Mouse (Mus musculus) T-helper 17 cell (primary cell): ENCODE measurements around the gene Pofut1.
"Not testable (repeated sequence)": the region's sequence is repeated elsewhere in the genome, so short reads cannot be mapped to it uniquely, and the experiment has no call there.

Experiments used
- in situ Hi-C, 2 experiments: fragments of 300-600 bp; cut with MboI, MseI; formaldehyde crosslinking; loops; 1 replicate in 1 of 2; 2 replicates in 1 of 2; pipeline ENCODE4 v1.15.1; 2025; ENCODE audit warnings: high pct_unique_total_duplicates in 2 of 2

Pofut1 gene

GRCm38 (mm10) chr2:153239021-153239859, 2.1 kb upstream of the Pofut1 start:
- in situ Hi-C loops: loop anchor here in 1 of 2 experiments (10.0 kb wide), 1 partner anchor 106 kb away; the partner anchor contains the start of gene Asxl1

GRCm38 (mm10) chr2:153239860-153240480, 1.4 kb upstream of the Pofut1 start:
- in situ Hi-C loops: loop anchor here in 1 of 2 experiments (10.0 kb wide), 1 partner anchor 105 kb away; the partner anchor contains the start of gene Asxl1

- in situ Hi-C loops: no loop called here
These were observed 565 bp upstream of the Pofut1 start for GRCm38 (mm10) chr2:153240701-153241235.

GRCm38 (mm10) chr2:153242156-153242555, 823 bp downstream of the Pofut1 start:
- in situ Hi-C loops: no loop called here

GRCm38 (mm10) chr2:153249751-153250150, 8.4 kb downstream of the Pofut1 start:
- in situ Hi-C loops: no loop called here

- in situ Hi-C loops: no loop called here
These were observed 15.3 kb downstream of the Pofut1 start for GRCm38 (mm10) chr2:153256604-153257003.

GRCm38 (mm10) chr2:153259030-153259863, 17.9 kb downstream of the Pofut1 start:
- in situ Hi-C loops: no loop called here

GRCm38 (mm10) chr2:153259864-153260674, 18.7 kb downstream of the Pofut1 start:
- in situ Hi-C loops: no loop called here

- in situ Hi-C loops: no loop called here
These were observed 21.7 kb downstream of the Pofut1 start for GRCm38 (mm10) chr2:153263053-153263452.

- in situ Hi-C loops: no loop called here
These were observed 26.0 kb downstream of the Pofut1 start for GRCm38 (mm10) chr2:153267331-153267730.

- in situ Hi-C loops: not testable (repeated sequence)
These were observed 29.0 kb downstream of the Pofut1 start for GRCm38 (mm10) chr2:153270231-153270915.

GRCm38 (mm10) chr2:153274200-153274918, 33.0 kb downstream of the Pofut1 start:
- in situ Hi-C loops: not testable (repeated sequence)

GRCm38 (mm10) chr2:153274919-153275247, 33.5 kb downstream of the Pofut1 start:
- in situ Hi-C loops: loop anchor here in 1 of 2 experiments (25.0 kb wide), 1 partner anchor 1163 kb away; the partner anchor contains the start of gene Srxn1

GRCm38 (mm10) chr2:153275577-153275976, 34.2 kb downstream of the Pofut1 start:
- in situ Hi-C loops: loop anchor here in 1 of 2 experiments (25.0 kb wide), 1 partner anchor 1163 kb away; the partner anchor contains the start of gene Srxn1

GRCm38 (mm10) chr2:153276440-153276839, 35.1 kb downstream of the Pofut1 start:
- in situ Hi-C loops: loop anchor here in 1 of 2 experiments (25.0 kb wide), 1 partner anchor 1164 kb away; the partner anchor contains the start of gene Srxn1

- in situ Hi-C loops: loop anchor here in 1 of 2 experiments (25.0 kb wide), 1 partner anchor 1165 kb away; the partner anchor contains the start of gene Srxn1
These were observed 35.5 kb downstream of the Pofut1 start for GRCm38 (mm10) chr2:153276846-153277245.

- in situ Hi-C loops: loop anchor here in 1 of 2 experiments (25.0 kb wide), 1 partner anchor 1166 kb away; the partner anchor contains the start of gene Srxn1
These were observed 37.0 kb downstream of the Pofut1 start for GRCm38 (mm10) chr2:153278357-153278756.

GRCm38 (mm10) chr2:153283919-153284318, 42.6 kb downstream of the Pofut1 start:
- in situ Hi-C loops: loop anchor here (10.0 to 25.0 kb wide), 2 partner anchors 61 to 1172 kb away; partner anchors contain the start of genes Asxl1 (in 1 of the 2) and Srxn1 (in 1 of the 2)

GRCm38 (mm10) chr2:153286524-153286923, 45.2 kb downstream of the Pofut1 start:
- in situ Hi-C loops: loop anchor here (5.0 to 25.0 kb wide), 3 partner anchors 56 to 1174 kb away; partner anchors contain the start of genes Asxl1 (in 1 of the 2) and Srxn1 (in 1 of the 2)
